Mouse (Mus musculus): Measurements from ENCODE around the gene Marco.

Gene Marco

DNA sequence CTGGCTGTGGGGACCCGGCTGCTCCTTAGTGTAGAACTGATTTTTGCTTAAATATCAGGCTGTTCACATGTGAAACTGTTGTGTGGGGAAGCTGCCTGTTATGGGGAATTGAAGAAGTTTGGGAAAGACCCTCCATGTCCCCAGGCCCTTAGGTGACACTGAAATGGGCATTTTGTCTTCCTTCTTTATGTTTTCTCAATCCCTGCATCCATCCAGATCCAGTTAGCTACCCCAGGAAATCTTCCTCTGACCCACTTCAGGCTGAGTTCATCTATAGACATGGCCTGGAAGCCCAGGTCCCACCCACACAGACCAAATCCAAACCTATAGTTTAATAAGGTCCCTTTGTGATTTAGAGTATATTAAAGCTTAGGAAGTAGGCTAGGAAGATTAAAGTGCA is at the start of gene Marco:
Gene Marco (minus strand): TSS at position 101 of the 400 bp plus-strand sequence.
- no peak for DNase-seq (ENCODE audit: low read depth, low spot score)

DNA sequence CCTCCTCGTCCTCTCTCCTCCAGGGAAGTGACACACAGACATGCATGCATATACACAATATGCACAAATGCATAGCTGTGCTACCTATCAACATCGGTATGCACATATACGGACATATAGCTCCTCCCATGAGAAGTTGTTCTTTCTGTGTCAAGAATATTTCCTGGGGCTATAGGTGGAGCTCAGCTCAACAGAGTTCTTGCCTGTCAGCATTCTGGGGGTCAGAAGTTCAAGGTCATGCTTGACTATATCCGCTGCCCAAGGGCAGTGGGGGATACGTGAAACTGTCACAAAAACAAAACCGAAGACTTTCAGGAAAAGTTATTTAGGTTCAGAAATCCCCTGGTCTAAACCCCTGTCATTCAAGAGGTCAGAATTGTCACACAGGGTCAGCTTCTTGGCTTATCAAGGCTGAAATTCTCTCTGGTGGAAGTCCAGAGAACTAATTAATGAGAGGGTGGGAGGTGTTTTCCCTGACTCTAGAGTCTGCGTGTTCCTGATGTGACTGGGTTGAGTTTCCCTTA is 34.7 kb upstream of the Marco start:
- DNase-seq (ENCODE audit: low read depth, low spot score), result no peak

DNA sequence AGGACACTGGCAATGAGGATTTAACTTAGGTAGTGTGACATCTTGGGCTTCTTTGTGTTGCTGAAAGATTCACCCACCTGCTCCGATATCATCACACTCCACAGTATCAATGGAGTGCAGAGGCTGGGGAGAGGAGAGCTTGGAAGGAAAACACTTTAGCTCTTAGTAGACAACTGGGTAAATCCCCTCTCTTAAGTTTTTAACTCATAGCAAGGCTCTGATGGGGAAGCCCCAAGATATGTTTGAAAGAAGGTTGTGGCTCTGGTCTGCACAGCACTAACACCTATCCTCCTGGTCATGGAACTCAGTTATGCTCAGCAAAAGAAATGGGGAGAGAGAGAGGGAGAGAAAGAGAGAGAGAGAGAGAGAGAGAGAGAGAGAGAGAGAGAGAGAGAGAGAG is 32.2 kb upstream of the Marco start:
- no peak for DNase-seq (ENCODE audit: low read depth, low spot score)

DNA sequence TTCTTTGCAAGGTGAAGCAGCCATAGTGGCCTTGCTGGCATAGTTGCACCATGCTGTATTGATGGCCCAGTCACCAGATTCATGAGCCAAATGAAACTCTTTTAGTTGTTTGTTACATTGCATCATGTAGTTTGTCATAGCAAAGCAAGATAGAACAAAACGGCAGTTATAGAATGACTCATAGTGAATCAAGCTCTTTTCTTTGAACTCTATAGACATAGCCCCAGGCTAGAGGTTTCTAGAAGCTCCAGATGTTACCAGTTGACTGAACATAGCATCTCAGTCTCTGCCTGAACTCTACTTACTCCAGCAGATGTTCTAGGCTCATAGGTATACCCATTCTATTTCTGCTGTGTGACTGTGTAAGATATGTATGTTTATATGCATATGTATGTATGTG is 31.1 kb upstream of the Marco start:
- DNase-seq (ENCODE audit: low read depth, low spot score), result no peak

DNA sequence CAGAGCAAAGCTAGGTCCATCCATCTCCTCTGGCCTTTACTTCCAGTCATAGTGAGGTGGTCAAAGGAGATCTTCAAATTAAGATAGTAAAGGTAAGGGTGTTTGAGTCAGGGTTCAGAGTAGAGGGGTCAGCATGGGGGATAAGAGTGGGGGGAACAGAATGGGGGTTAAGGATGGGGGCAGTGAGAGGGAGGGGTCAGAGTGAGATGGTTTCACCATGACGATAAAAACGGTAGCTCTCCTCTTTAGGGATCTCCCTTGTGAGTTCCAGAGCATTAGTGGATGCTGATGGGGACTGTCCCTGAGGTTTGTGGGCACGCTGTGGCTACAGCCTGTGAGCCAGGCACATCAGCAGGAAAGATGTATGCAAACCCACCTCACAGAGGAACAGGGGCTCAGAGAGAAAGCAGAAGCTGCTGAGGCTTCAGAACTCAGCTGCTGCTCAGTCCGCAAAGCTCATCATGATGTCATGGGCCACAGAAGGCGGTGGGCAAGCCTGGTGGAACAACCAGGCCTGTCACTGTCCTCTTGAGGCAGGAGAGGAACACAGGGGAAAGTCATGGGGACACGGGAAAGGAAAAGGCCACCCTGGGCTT is 27.6 kb upstream of the Marco start:
- DNase-seq (ENCODE audit: low read depth, low spot score), result peak; percentile 76

DNA sequence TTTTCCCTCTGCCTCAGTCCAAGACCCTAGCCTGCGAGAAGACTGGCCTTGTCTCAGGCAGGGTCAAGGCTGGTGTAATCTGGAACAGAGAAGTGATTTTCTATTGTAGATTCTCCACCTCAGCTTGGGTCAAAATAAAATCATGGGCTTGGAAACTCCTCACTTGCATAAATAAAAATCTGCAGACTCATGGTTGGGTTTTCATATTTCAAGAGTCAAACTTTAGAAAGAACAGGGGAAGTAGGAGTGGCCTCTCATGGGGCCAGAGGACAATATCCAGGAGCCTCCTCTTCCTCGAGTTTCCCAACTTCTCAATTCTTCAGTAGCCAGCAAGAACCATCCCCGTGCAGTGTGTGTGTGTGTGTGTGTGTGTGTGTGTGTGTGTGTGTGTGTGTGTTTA is 26.9 kb upstream of the Marco start:
- DNase-seq (ENCODE audit: low read depth, low spot score), result peak; percentile 2

DNA sequence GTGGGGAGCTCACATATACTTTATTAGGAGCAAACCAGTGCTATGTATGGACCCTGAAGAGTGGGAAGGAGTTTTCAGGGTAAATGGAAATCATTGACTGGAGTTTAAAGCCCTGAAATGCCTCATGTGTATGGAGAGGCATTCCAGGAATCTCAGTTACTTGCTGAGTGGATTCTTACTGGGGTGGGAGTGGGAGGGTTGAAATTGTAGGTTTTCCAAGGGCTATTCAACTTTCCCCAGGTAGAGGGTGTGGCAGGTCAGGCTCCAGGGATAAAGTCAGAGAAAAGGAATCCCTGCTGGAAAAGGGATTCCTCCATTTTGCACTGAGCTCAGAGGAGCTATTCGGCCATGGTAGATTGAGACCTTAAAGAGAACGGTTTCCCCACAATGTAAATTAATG is 25.1 kb upstream of the Marco start:
- DNase-seq (ENCODE audit: low read depth, low spot score), result no peak

DNA sequence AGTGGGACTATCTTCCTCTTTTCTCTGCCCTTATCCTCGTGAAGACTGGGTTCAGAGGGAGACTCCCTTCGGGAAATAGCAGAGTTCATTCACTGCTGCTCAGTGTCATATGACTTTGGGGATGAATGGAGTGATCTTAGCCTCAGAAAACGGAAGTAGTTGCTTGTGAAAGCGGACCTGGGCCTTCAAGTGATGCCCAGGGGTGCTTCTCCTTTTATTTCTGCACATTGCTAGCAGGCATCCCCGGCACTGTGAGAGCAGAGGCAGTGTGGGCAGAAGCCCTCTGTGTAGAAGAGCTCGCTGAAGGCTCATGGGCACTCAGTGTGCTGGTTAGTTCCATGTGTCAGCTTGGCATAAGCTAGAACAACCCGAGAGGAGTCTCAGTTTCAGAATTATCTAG is 12.8 kb upstream of the Marco start:
- DNase-seq (ENCODE audit: low read depth, low spot score), result peak; percentile 75

DNA sequence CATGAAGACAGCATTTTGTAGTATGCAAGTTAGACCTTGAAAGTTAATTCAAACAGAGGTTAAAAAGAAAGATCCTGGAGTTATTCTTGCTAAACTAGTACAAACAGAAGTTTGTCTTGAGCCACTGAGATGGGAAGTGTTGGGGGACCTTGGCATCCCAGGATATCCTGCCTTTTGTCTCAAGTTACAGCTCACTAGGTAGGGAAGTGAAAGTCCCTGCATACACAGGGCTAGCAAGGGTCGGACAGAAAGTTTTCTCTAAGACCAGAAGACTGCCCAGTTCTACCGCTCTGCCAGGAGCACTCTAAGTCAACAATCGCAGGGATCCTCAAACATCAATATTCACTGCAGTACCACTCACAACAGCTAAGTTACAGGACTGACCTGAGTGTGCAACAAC is 5.5 kb upstream of the Marco start:
- DNase-seq (ENCODE audit: low read depth, low spot score), result no peak

DNA sequence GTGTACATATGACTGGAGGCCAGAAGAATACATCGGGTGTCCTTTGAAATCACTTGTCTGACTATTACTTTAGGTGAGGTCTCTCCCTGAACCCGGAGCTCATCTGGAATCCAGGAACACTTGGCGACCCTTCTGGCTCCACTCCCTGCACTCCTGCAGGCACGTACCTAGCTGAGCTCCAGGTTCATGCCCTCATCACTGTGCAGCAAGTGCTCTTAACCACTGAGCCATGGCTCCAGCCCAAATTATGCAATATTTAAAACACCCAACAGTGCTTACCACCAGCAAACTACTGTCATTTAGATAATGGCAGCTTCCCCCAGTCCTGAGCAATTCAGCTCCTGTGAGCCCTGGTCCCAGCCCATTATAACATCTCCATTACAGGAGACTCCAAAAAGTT is 4.2 kb upstream of the Marco start:
- no peak for DNase-seq (ENCODE audit: low read depth, low spot score)

DNA sequence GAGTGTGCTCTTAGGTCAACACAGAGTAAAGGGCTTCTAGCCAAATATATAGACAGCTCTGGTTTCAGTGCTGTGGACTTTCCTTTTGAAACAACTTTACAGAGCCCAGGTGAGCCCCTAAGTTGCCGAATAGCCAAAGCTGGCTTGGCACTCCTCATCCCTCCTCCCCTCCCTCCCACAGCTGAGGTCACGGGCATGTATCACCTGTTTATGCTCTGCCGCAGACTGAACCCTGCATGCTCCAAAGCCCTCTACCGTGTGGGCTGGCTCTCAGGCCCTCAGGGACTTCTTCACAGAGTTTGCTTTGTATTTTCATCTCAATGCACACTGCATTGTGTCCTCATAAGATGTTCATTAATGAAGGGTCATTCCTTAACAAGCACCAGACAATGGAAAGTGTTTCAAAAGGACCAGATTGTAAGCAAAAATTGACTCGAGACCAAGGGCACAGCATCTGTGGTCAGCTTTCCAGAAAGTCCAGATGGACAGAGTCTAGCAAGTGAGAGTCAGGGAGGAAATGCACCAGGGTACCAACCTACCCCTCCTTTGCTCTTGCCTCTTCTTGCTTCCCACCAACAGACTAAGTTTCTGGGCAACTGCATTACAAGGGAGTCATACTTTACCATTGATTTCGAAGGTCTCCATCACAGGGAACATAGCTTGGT is 646 bp downstream of the Marco start:
- DNase-seq (ENCODE audit: low read depth, low spot score), result peak; percentile 56

DNA sequence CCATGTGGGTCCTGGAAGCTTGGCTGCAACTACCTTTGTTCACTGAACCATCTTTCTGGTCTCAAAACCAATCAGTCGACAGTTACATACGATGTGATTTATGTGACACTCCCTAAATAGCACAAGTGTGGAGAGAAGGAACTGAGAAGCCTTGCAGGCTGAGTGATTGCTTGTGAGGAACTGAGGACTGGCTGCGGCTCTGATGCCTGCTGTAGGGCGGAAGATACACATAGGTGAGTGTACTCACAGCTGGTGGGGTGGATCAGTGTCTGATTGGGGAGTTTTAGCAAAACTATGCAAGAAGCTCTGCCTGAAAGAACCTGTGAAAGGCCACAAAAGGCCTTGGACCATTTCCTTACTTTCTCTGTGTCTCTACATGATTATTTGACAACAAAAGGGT is 3.3 kb downstream of the Marco start:
- peak; percentile 76 for DNase-seq (ENCODE audit: low read depth, low spot score)

DNA sequence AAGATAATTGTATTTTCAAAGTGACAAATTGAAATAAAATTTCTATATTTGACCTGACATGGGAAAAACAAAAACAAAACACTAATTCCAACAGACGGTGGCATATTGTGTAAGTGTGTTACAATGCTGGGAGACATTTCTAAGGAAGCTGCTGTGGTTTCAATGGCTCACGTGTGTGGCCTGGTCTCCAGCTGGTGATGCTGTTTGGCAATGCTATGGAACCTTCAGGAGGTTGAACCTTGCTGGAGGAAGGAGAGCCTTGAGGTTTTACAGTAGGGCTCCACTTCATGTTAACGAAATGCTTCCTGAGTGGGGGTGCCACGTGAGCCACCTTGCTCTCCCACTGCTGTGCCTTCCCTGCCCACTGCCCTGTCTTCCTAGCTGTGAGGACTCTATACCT is 6.8 kb downstream of the Marco start:
- DNase-seq (ENCODE audit: low read depth, low spot score), result no peak

DNA sequence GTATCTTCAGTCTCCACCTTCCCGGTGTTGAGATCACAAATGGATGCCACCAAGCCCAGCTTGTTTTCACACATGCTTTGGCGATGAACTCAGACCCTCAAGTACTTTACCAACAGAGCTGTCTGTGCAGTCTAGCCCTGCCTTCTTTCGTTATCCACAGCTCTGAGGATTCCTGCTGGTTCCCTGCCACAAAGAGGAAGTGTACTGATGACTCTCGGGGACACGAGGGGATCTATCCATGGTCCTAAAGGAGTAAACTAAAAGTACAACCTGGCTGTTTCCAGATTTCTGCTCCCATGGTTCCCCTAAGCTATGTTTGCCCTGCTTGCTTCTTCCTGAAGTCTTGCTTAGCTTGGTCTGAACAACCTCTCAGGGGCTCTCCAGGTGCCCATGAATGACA is 23.9 kb downstream of the Marco start:
- DNase-seq (ENCODE audit: low read depth, low spot score), result no peak

DNA sequence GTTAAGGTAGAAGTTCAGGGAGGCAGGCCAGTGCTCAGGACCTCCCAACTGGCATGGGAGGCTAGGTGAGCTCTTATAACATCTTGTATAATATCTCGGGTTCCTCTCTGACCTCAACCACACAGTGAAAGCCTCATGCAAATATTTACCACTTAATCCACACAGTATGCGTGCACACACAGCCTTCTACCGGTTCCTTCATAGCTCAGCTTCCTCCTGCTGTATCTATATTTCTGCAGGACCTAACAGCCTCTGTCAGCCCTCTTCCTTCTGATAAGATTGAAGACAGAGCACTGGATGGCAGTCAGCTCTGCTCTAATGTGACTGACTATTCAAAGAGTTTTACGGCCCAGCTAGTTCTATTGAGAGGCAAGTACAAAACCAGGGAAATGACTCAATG is 30.0 kb downstream of the Marco start:
- DNase-seq (ENCODE audit: low read depth, low spot score), result no peak

DNA sequence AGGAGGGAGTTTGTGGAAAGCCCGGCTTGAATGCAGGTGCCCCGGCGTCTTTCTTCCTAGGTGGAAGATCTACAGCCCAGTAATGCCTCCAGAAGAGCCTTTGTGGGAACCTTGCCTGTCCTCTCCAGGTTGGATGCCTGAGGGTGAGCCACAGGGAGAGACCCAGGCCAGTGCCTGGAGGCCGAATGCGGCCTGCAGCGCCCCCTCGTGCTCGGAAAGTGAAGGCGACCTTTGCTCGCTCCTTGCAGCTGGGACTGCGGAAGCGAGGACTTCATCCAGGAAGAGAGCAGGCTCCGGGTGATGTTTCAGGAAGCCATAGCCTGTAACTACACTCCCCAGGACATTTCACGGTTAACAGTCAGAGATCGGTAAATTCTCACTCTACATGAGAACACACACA is 35.9 kb downstream of the Marco start:
- DNase-seq (ENCODE audit: low read depth, low spot score), result peak; percentile 41

DNA sequence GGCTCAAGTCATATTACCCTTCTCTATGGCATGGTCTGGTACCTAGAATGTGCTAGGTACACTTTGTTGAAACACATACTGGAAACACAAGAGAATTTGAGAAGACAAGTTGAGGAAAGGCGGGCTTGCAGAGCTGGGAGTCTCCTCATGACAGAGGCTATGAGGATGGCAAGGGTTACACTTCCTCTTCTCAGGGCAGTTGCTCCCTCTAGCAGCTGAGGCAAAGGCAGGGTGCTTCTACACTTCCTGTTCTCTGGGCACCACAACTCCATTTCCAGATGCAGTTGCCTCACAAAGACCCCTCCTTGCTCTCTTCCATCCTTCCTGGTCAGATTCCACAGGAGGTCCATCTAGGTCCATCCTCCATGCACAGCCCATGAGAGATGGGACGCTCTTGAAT is 37.5 kb downstream of the Marco start:
- peak; percentile 13 for DNase-seq (ENCODE audit: low read depth, low spot score)

DNA sequence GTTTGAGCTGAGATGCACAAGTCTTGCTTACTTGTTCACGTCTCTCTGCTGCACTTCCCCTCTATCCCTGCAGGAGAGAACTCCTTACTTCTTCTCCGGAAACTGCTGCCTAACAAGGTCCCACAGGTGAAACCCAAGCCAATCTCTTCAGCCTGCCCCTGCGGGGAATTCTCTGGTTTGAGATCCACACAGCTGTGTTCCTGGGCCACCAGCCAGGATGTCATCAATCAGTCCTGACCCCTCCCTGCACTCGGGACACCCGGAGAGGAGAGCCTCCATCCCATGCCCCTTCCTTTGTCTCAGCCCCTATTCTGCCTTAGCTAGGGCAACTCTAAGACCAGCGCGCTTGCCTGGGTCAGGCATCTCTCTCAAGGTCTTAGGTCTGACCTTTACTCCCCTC is 38.1 kb downstream of the Marco start:
- no peak for DNase-seq (ENCODE audit: low read depth, low spot score)

DNA sequence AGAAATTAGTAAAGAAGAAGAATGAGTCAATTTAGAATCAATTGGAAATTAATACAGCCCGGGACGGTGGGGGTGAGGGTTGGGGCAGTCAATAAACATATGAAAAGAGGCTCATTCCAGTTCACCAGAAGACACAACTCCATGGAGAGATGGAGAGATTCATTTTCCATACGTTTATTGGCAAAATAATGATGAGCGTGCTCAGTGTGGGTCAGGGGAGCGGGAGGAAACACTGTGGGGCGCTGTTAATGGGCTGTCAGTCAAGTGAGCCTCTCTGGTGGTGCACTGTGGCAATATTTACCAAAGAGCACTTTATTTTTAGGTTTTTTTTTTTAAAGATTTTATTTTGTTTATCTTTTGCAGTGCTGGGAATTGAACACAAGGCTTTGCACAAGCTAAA is 45.8 kb downstream of the Marco start:
- DNase-seq (ENCODE audit: low read depth, low spot score), result no peak

DNA sequence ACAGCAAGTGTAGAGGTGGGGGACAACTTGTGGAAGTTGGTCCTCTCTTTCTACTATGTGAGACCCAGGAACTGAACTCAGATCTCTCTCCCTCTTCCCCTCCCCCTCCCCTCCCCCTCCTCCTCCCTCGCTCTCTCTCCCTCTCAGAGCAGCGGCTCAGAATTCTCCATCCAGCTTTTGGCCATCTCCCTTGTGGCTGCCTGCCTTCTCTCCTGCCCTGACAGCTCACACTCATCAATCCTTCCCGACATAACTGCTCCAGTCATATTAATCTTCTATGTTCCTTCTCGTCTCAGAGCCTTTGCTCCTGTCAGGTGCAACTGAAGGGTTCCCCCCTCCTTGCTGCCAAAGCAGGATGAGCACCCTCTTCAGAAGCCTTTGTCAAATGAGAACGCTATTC is 46.3 kb downstream of the Marco start:
- DNase-seq (ENCODE audit: low read depth, low spot score), result no peak

DNA sequence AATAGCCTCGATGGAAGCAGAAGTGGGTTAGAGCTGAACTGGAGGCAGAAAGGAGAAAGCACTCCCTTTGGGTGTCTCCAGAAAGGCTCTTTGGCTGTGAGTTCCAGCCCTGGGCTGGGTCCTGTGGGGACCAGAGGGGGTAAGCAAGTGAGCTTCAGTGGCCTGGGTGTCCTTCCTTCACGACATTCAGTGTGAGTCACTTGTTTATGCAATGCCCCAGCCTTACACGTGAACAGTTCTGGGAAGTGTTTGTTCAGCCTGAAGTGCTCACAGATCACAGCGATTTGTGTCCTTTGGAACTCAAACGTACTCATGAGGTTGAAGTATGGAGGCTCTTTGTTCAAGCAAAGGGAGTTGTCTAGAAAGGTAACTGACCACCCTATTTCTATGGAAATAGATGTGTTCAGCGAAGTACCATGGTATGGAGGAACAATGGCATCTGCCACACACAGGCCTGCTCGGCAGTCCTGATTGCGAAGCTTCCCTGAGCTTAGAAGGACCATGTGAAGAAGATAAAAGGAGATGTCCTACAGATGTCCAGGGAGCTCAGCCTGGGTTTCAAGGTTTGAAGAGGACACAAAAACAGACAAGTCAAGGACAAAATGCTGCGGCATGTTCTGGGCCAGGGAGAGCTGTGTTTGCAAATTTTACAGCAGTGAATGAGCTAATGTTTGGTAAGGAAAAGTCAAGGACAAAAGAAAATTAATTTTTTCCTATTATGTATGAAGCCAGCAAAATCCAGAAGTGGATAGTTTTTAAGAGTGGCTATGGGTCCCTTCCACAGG is 53.1 kb downstream of the Marco start:
- DNase-seq (ENCODE audit: low read depth, low spot score), result no peak

DNA sequence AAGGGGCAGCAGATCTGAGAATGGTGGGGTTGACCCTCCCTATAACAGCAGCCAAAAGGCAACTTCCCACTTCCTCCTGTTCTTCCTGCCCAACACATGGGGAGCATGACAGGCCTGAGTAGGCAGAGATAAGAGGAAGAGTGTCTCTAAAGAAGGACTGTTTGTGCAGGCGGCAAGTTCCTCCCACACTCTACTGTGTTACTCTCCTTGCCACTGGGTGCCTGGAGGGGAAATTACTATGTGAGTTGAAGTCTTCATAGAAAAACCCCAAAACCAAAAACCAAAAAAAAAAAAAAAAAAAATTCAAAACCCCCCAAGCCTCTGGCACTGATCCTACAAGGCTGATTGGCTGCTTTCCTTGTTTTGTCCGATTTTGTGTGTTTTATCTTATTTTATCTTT is 55.2 kb downstream of the Marco start:
- no peak for DNase-seq (ENCODE audit: low read depth, low spot score)

DNA sequence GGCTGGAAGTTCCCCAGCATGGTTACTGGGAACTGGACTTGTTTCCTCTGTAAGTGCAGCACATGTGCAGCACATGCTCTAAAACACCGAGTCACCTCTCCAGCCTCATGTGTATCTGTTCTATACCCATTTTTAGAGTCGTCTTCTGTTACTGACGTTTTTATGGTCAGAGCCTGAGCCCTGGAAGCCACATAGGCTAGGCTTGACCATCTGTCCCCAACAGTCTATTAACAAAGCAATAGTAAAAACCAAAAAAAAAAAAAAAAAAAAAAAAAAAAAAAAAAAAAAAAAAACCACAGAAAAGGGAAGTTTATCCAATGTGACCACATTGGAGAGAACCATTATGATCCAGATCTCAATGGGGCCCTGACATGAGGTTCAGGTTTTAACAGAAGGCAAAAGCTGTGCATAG is 61.6 kb downstream of the Marco start:
- DNase-seq (ENCODE audit: low read depth, low spot score), result peak; percentile 53

All from A20 (cell line).